Mouse (Mus musculus) MEL (cell line): ENCODE measurements around the gene Ubap1. TPM values are rescaled to one million over a fixed set of nuclear protein-coding genes. Genes with fewer than 3 reads are reported as not detected.

Experiments
- DNase-seq: peaks from one replicate; pipeline ENCODE4 v3.0.0; 2011; ENCODE audit warnings: low read depth, low spot score
- H3K27ac ChIP-seq: 2 replicates; pipeline ENCODE4 v1.5.1; 2012; ENCODE audit warnings: low read depth, mild to moderate bottlenecking, control low read depth, low read length, moderate library complexity; ENCODE audit not compliant: control insufficient read depth
- H3K27me3 ChIP-seq, 2 experiments: fragments of 150-350 bp in 1 of 2; sonication (generic) in 1 of 2; 2 replicates each; pipeline ENCODE4 v1.6.1; 2012; ENCODE audit warnings: low read length in 2 of 2, mild to moderate bottlenecking in 2 of 2, improper control_type of control experiment in 1 of 2, moderate library complexity in 1 of 2; ENCODE audit not compliant: insufficient read depth in 2 of 2, control insufficient read depth in 1 of 2
- H3K36me3 ChIP-seq, 2 experiments: 2 replicates each; pipeline ENCODE4 v1.6.1; 2012 to 2014; ENCODE audit warnings: low read length in 2 of 2, improper control_type of control experiment in 1 of 2, inconsistent platforms in 1 of 2, mild to moderate bottlenecking in 1 of 2; ENCODE audit not compliant: insufficient read depth in 2 of 2, control insufficient read depth in 1 of 2
- H3K4me1 ChIP-seq, 2 experiments: fragments of 150-350 bp in 1 of 2; sonication (generic) in 1 of 2; 2 replicates each; pipeline ENCODE4 v1.6.1; 2012; ENCODE audit warnings: low read length in 2 of 2, improper control_type of control experiment in 1 of 2, mild to moderate bottlenecking in 1 of 2; ENCODE audit not compliant: insufficient read depth in 2 of 2, control insufficient read depth in 1 of 2
- H3K4me3 ChIP-seq, 2 experiments: fragments of 150-350 bp in 1 of 2; sonication (generic) in 1 of 2; 2 replicates each; pipeline ENCODE4 v1.5.1; 2012; ENCODE audit warnings: low read depth in 2 of 2, low read length in 2 of 2, mild to moderate bottlenecking in 2 of 2, moderate library complexity in 2 of 2, control low read depth in 1 of 2, improper control_type of control experiment in 1 of 2; ENCODE audit not compliant: control insufficient read depth in 1 of 2, insufficient read depth in 1 of 2
- H3K79me2 ChIP-seq: 2 replicates; pipeline ENCODE4 v1.6.1; 2012; ENCODE audit warnings: mild to moderate bottlenecking, low read length, moderate library complexity; ENCODE audit not compliant: control insufficient read depth, poor library complexity, insufficient read depth
- H3K9ac ChIP-seq: 2 replicates; pipeline ENCODE4 v1.6.1; 2012; ENCODE audit warnings: low read depth, mild to moderate bottlenecking, control low read depth, low read length, moderate library complexity; ENCODE audit not compliant: control insufficient read depth, poor library complexity, severe bottlenecking
- H3K9me3 ChIP-seq: fragments of 150-350 bp; sonication (generic); replicated peaks from 2 replicates; pipeline ENCODE4 v1.6.1; 2012; ENCODE audit warnings: mild to moderate bottlenecking, low read length, improper control_type of control experiment, moderate library complexity; ENCODE audit not compliant: insufficient read depth
- CTCF ChIP-seq, 3 experiments: IDR thresholded peaks in 2 of 3; conservative IDR thresholded peaks in 1 of 3; 2 replicates each; pipeline ENCODE4 v1.5.1; 2011 to 2012; ENCODE audit warnings: low read length in 3 of 3, low read depth in 2 of 3, mild to moderate bottlenecking in 2 of 3, improper control_type of control experiment in 1 of 3, inconsistent platforms in 1 of 3, mixed read lengths in 1 of 3, moderate library complexity in 1 of 3; ENCODE audit not compliant: control insufficient read depth in 1 of 3, insufficient read depth in 1 of 3, poor library complexity in 1 of 3, severe bottlenecking in 1 of 3
- EP300 ChIP-seq, 2 experiments: IDR thresholded peaks; 2 replicates each; pipeline ENCODE4 v1.6.1; 2011; ENCODE audit warnings: improper control_type of control experiment in 2 of 2, low read length in 2 of 2, low read depth in 1 of 2, mild to moderate bottlenecking in 1 of 2
- GATA1 ChIP-seq: IDR thresholded peaks from 2 replicates; pipeline ENCODE4 v1.6.1; 2011; ENCODE audit warnings: low read depth, low read length, improper control_type of control experiment
- MXI1 ChIP-seq: IDR thresholded peaks from 2 replicates; pipeline ENCODE4 v1.6.1; 2011; ENCODE audit warnings: mild to moderate bottlenecking, low read depth, low read length, improper control_type of control experiment
- NELFE ChIP-seq: IDR thresholded peaks from 2 replicates; pipeline ENCODE4 v1.6.1; 2011; ENCODE audit warnings: low read depth, low read length, improper control_type of control experiment
- RCOR1 ChIP-seq: IDR thresholded peaks from 2 replicates; pipeline ENCODE4 v1.6.1; 2012; ENCODE audit warnings: low read depth, mild to moderate bottlenecking, inconsistent platforms, low read length, improper control_type of control experiment
- TAL1 ChIP-seq: IDR thresholded peaks from 2 replicates; pipeline ENCODE4 v1.6.1; 2012; ENCODE audit warnings: mild to moderate bottlenecking, inconsistent platforms, low read length, moderate library complexity, mixed read lengths
- TBP ChIP-seq: IDR thresholded peaks from 2 replicates; pipeline ENCODE4 v1.8.0; 2011; ENCODE audit warnings: low read depth, low read length, improper control_type of control experiment
- TCF12 ChIP-seq: IDR thresholded peaks from 2 replicates; pipeline ENCODE4 v1.6.1; 2014; ENCODE audit warnings: low read depth, mild to moderate bottlenecking, inconsistent platforms, low read length, improper control_type of control experiment, moderate library complexity
- ZKSCAN1 ChIP-seq: IDR thresholded peaks from 2 replicates; pipeline ENCODE4 v1.6.1; 2012; ENCODE audit warnings: low read depth, mild to moderate bottlenecking, inconsistent platforms, low read length, improper control_type of control experiment, moderate library complexity
- ZMIZ1 ChIP-seq: IDR thresholded peaks from 2 replicates; pipeline ENCODE4 v1.6.1; 2012; ENCODE audit warnings: low read depth, mild to moderate bottlenecking, inconsistent platforms, low read length, improper control_type of control experiment, moderate library complexity
- ZNF384 ChIP-seq: IDR thresholded peaks from 2 replicates; pipeline ENCODE4 v1.6.1; 2012; ENCODE audit warnings: low read depth, mild to moderate bottlenecking, inconsistent platforms, low read length, improper control_type of control experiment
- polyA plus RNA-seq, 2 experiments: library from polyadenylated mRNA; stranded (reverse) in 1 of 2; unstranded in 1 of 2; fragments of >175 nt in 1 of 2; fragments of >200 nt in 1 of 2; gene quantifications; 2 replicates each; pipeline versions ENCODE4 v1.2.1 to v1.2.4; 2012; ENCODE audit warnings: low replicate concordance in 2 of 2, low read depth in 1 of 2; ENCODE audit not compliant: insufficient read length in 2 of 2, insufficient read depth in 1 of 2, missing spikeins in 1 of 2
- total RNA-seq: library from RNA; depleted of rRNA; stranded (reverse); fragments of 300-350 nt; gene quantifications from 2 replicates; pipeline ENCODE4 v1.2.3, GENCODE M21; 2012

Gene Ubap1
- total and polyA plus RNA-seq, 3 experiments: 9.1 to 15.7 TPM; not detected in 1

DNA sequence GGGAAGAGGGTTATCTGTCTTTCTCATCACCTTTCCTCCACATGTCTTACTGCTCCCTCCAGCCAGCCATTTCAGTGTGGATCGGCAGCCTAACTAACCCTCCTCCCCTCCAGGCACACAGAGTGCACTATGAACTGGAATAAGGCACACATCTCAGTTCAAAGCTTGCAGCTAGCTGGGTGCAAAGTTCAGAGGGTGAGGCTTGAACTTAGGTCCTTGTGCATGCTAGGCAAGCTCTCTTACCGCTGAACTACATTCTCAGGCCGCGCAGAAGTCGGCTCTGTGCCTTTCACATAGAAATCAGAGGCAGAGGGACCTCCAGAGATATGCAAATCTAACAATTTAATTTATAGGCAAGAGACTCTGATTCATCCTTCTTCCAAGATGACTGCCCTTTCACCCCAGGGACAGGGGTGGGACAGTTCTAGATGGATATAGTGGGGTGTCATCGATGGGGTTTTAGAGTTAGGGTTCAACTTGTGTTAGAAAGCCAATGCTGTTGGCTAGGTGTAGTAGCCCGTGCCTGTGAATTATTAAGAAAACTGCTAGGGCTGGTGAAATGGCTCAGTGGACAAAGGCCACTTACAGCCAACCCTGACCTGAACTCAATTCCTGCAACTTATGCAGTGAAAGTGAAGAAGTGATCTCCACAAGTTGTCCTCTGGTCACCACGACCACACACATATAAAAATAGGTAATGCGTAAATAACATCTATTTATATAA, 16.9 kb upstream of the Ubap1 start:
- Histone ChIP-seq H3K79me2 (no peaks in the 10 kb centered on the region), H3K36me3 (peaks cover 0 to 20% of the 10 kb centered on the region in 2 experiments; a peak in 2 of 4 replicates), H3K9me3 (no peaks in the 10 kb centered on the region), H3K27me3 (no peaks in the 10 kb centered on the region), H3K4me1 (peaks cover 10 to 20% of the 10 kb centered on the region in 2 experiments), H3K27ac (peak overlapping the region; percentile 61), H3K9ac (peak overlapping the region; percentile 24; the same call in 1 of the 2 replicates), H3K4me3 (0 out of 4 replicates have a peak overlapping the region, but pooled peaks of 1 of the 2 experiments have one; percentile 6)
- DNase-seq: peak; percentile 44
- no peak for TF ChIP-seq ZKSCAN1
- TF ChIP-seq TBP: peak; percentile 89

GRCm38 (mm10) chr4:41336546-41336945, 12.2 kb upstream of the Ubap1 start:
- H3K27me3 ChIP-seq: no peaks in the 10 kb centered on the region
- H3K4me1 ChIP-seq: peaks cover 6 to 11% of the 10 kb centered on the region in 2 experiments
- peaks cover 0 to 11% of the 10 kb centered on the region in 2 experiments; a peak in 2 of 4 replicates for H3K36me3 ChIP-seq
- no peak overlapping the region for H3K9ac ChIP-seq
- H3K4me3 ChIP-seq: no peak overlapping the region
- no peaks in the 10 kb centered on the region for H3K9me3 ChIP-seq
- H3K79me2 ChIP-seq: no peaks in the 10 kb centered on the region
- peak; percentile 75 for TF ChIP-seq TAL1
- peak; percentile 89 for TF ChIP-seq TCF12
- no peak for TF ChIP-seq ZMIZ1
- peak; percentile 58 for TF ChIP-seq RCOR1
- no peak for TF ChIP-seq ZNF384
- TF ChIP-seq MXI1: 0 out of 2 replicates have a peak, but pooled peaks have one; percentile 29
- peak; percentile 83 for TF ChIP-seq GATA1
- TF ChIP-seq EP300 (IDR thresholded peaks at IDR 0.05; ENCODE audit: low read depth in 1 of 2, low read length in 2 of 2): peak; percentile 64 to 77; a peak in 3 of 4 replicates
- H3K27ac ChIP-seq: no peak overlapping the region
- no peak for DNase-seq

- Histone ChIP-seq H3K9me3 (no peaks in the 10 kb centered on the region), H3K36me3 (peaks cover 0 to 4% of the 10 kb centered on the region in 2 experiments; a peak in 1 of 4 replicates), H3K79me2 (no peaks in the 10 kb centered on the region), H3K27ac (no peak overlapping the region), H3K27me3 (no peaks in the 10 kb centered on the region), H3K9ac (no peak overlapping the region), H3K4me3 (no peak overlapping the region), H3K4me1 (peaks cover 0 to 6% of the 10 kb centered on the region in 2 experiments; a peak in 2 of 4 replicates)
- TF ChIP-seq NELFE: no peak
- TF ChIP-seq CTCF (IDR thresholded peaks at IDR 0.05 in 2 of 3, conservative IDR thresholded peaks at IDR 0.05 in 1 of 3; ENCODE audit: control insufficient read depth in 1 of 3, insufficient read depth in 1 of 3, low read depth in 2 of 3, low read length in 3 of 3, poor library complexity in 1 of 3, severe bottlenecking in 1 of 3): peak; percentile 13 to 53 (median 18); a peak in 4 of 6 replicates
- DNase-seq: no peak
Observed at GRCm38 (mm10) chr4:41340912-41341550, 7.8 kb upstream of the Ubap1 start.
